Mouse (Mus musculus): Measurements from ENCODE around the gene Rufy1.

Rufy1 gene

GRCm38 (mm10) chr11:50421934-50422780 lies 8.8 kb downstream of the Rufy1 start:
- peak; percentile 72 for DNase-seq

- no peak for DNase-seq
Measured at GRCm38 (mm10) chr11:50421461-50421860, 9.5 kb downstream of the Rufy1 start.

- no peak for DNase-seq
Measured at GRCm38 (mm10) chr11:50417856-50418255, 13.1 kb downstream of the Rufy1 start.

- no peak for DNase-seq
Measured at GRCm38 (mm10) chr11:50415563-50416241, 15.2 kb downstream of the Rufy1 start.

- no peak for DNase-seq
Measured at GRCm38 (mm10) chr11:50407235-50407634, 23.7 kb downstream of the Rufy1 start.

- peak; percentile 68 for DNase-seq
Measured at GRCm38 (mm10) chr11:50403367-50404014, 27.4 kb downstream of the Rufy1 start.

GRCm38 (mm10) chr11:50402481-50402880 lies 28.4 kb downstream of the Rufy1 start:
- no peak for DNase-seq

- DNase-seq: no peak
Measured at GRCm38 (mm10) chr11:50398803-50399202, 32.1 kb downstream of the Rufy1 start.

- no peak for DNase-seq
Measured at GRCm38 (mm10) chr11:50397316-50397715, 33.6 kb downstream of the Rufy1 start.

GRCm38 (mm10) chr11:50396766-50397307 lies 34.1 kb downstream of the Rufy1 start:
- DNase-seq: no peak

GRCm38 (mm10) chr11:50394731-50395130 lies 36.2 kb downstream of the Rufy1 start:
- DNase-seq: no peak

- no peak for DNase-seq
Measured at GRCm38 (mm10) chr11:50393306-50393705, 37.6 kb downstream of the Rufy1 start.

- DNase-seq: no peak
Measured at GRCm38 (mm10) chr11:50391272-50391960, 39.5 kb downstream of the Rufy1 start.

GRCm38 (mm10) chr11:50389616-50390015 lies 41.3 kb downstream of the Rufy1 start:
- DNase-seq: no peak

- DNase-seq: no peak
Measured at GRCm38 (mm10) chr11:50389011-50389410, 41.9 kb downstream of the Rufy1 start.

GRCm38 (mm10) chr11:50388217-50388929 lies 42.6 kb downstream of the Rufy1 start:
- no peak for DNase-seq

- no peak for DNase-seq
Measured at GRCm38 (mm10) chr11:50387697-50388096, 43.2 kb downstream of the Rufy1 start.

- DNase-seq: no peak
Measured at GRCm38 (mm10) chr11:50387167-50387679, 43.7 kb downstream of the Rufy1 start.

GRCm38 (mm10) chr11:50381311-50381710 lies 49.6 kb downstream of the Rufy1 start:
- no peak for DNase-seq

- no peak for DNase-seq
Measured at GRCm38 (mm10) chr11:50379023-50379752, 51.7 kb downstream of the Rufy1 start.

Data from kidney, postnatal 14 days (tissue).